Mouse (Mus musculus) brain, adult 2 months (tissue): Measurements from ENCODE around the gene Trim17.
"Not testable (repeated sequence)": the region's sequence is repeated elsewhere in the genome, so short reads cannot be mapped to it uniquely, and the experiment has no call there.

Source experiments
- DNase-seq: peaks from one replicate; pipeline ENCODE4 v3.0.0; 2011; ENCODE audit warnings: low read depth, low spot score

Trim17 gene

DNA sequence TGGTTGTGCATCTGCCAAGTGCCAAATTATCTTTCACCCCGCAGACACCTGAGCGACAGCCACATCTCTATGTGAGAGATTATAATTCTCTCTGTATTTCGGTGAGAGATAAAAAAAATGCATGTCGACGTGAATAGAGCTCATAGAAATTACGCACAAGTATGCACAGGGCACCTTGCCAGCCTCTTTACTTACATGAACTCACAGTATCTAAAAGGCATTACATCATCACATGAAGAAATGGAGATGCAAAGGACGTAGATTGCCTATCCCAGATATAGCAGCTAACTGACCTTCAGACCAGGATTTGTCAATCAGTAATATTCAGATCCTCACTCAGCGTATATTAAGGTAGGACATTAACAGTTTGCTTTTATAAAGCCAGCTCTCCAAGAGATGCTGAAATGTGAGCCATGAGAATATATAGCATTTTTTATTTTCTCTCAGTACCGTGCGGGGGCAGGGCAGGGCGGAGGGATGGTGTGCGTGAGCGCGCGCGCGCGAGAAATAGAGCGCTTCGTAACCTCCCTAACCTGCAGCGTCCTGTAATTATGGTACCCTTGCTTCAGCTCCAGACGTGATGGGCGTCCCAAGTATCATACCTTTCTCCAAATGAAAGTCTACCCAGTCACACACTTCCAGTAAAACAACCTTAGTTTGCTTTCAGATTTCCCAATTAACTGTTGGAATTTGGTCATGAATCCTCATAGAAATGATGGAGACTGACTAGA lies 6.5 kb upstream of the Trim17 start:
- DNase-seq = peak; percentile 83

DNA sequence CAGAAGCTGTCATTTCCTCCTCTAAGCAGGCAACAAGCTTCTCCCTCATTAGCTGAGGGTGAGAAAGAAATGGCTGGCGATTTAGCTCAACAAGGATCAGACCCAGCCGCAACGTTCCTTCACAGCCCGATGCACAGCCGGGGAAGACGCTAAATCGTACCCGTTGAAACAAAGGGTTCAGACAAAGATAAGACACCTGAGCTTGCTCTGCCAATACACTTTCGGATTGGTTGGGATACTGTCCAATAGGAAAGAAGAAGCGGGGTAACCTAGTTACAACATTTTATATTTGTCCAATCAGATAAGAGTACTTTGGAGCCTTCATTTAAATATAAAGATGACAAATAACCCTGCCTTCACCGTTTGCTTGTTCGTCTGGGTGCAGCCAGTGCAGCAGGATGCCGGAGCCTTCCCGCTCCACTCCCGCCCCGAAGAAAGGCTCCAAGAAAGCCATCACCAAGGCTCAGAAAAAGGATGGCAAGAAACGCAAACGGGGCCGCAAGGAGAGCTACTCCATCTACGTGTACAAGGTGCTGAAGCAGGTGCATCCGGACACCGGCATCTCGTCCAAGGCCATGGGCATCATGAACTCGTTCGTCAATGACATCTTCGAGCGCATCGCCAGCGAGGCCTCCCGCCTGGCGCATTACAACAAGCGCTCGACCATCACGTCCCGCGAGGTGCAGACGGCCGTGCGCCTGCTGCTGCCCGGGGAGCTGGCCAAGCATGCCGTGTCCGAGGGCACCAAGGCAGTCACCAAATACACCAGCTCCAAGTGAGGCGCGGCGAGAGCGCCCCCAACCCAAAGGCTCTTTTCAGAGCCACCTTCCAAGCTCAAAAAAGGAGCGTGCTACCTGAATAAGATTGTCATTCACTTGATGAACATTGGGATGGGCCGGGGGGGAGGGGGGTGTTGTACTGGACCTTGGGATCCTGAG lies 5.7 kb upstream of the Trim17 start, which contains the start of gene Hist3h2ba:
Gene Hist3h2ba (plus strand): TSS at position 379 of the 938 bp plus-strand sequence.
- DNase-seq = peak; percentile 99

DNA sequence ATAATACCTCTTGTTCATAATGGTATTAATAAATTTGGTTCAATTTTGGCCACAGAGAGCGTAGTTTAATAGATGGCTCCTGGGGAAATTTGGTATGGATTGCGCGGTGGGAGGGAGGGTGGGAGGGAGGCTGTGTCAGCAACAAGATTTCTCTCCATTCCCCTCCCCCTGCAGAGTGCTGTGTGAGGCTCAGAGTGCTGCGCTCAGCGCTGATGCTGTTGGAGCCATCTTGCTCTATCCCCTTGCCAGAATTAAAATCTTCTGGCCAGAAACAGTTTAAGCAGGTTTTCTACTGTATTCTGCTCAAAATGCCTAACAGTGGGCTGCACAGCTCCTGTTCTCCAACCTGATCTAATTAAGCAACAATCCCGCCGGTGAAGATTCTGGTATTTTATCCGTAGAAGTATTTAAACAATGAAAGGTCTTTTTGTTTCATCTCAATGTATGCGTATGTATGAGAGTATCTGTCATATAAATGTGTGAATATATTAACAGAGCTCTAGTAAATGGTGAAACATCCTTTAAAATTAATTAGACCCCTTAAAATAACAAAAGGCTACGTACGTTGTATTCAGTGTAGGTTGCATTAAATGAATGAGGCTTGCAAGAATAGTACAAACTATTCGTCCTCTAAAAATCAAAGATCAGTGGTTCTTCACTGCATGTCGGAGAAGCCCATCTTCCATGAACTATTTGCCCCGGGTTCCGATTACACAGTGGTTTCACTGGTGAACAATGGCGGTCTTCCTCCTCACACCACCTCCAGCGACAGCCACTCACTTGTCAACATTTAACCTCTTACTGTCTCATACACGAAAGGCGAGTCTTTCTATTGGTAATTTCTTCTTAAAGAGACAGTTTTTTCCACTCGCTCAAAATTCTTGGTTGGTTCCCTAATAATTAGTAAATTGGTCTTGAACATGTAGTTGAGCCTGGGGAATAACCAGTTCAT lies 4.7 kb upstream of the Trim17 start:
- DNase-seq = peak; percentile 97

DNA sequence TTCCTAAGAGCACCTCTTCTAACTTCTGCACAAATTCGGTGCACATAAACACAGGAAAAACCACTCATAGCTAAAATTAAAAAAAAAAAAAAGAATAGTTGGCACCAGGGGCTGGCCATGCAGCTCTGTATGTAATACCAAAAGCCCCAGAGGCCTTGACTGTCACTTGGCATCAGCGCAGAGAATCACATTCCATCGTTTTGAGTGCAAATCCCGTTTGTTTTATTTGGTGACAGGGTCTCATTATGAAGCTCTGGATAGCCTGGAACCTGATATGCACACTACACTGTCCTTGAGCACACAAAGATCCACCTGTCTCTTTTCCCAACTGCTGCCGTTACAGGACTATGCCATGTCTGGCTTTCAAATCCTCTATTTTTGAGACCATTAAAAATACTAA lies 3.3 kb upstream of the Trim17 start:
- no peak for DNase-seq

DNA sequence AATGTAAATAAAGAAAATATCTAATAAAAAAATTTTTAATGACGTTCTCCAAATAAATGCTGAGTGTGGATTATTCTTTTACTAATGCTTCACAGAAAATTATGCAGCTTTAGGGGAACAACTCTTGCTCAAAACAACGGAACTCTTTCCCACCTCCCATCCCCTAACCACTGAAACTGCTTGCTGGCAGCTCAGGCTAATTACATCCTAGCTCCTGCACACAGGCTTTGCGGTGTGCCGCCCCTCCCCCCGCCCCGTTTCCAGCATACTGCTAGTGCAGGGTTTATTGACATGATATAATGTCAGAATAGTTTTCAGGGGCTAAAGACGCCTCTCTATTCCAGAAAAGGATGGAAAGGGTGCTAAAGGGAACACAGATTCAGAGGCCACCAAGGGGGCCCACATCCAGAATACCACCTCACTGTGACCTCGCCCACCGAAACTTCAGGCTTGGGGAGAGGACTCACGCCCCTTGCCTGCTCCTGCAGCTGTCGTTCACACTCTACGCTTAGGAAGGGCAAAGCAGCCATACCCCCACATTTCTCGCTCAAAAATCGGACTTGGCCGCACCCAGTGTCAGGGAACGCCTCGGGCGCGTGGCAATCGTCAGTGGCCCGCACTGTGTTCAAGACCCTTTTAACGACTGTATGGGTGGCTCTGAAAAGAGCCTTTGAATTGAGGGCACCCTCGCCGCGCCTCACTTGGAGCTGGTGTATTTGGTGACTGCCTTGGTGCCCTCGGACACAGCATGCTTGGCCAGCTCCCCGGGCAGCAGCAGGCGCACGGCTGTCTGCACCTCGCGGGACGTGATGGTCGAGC lies 925 bp upstream of the Trim17 start:
- DNase-seq = peak; percentile 83

DNA sequence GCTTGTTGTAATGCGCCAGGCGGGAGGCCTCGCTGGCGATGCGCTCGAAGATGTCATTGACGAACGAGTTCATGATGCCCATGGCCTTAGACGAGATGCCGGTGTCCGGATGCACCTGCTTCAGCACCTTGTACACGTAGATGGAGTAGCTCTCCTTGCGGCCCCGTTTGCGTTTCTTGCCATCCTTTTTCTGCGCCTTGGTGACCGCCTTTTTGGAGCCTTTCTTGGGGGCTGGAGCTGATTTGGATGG lies 390 bp upstream of the Trim17 start:
- DNase-seq = not testable (repeated sequence)

DNA sequence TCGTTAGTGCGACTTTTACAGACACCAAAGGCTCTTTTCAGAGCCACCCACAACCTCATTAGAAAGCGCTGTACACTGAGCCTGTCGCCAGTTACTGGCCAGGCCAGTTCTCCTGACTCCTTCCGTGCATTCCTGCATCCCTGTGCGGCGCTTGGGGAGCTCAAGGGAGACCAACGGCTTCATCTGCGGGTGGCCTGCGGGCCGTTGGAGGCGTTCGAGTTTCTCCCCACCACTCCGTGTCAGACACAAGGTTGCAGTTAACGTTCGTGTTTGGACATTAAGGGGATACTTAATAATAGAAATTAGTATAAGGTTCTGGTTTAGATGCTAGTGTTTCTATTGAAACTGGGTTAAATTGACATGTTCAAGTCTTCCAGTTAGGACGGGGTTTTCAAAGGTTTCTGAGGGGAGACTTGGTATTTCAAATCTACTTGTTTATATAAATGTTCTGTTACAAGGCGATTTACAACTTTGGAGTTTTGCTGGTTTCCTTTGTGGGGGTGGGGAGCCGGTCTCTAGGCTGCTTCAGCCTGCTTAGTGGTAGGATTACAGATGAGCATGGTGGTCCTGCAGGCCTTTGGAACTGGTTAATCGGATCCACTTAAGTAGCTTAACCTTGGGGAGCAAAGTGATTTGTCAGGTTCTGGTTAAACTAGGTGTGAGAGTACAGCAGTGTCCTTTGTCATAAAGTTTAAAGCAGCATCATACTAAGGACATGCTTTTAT lies 820 bp downstream of the Trim17 start:
- no peak for DNase-seq

DNA sequence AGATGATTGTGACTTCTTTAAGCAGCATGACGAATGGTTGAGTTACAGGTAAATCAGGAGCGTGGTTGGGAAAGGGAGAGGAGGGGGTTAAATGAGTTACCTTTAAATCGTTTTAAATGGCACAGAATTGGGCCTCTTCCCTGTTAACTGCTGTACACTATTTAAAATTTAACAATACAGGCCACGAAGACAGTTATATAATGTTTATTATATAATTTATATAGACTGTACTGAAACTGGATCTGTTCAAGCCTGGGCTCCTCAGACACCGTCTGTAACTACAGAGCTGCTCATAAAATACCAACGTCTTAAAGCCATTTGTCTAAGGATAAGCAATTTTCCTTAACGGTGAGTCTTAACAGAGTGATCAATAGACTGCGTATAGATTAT lies 1.4 kb downstream of the Trim17 start:
- DNase-seq = no peak

DNA sequence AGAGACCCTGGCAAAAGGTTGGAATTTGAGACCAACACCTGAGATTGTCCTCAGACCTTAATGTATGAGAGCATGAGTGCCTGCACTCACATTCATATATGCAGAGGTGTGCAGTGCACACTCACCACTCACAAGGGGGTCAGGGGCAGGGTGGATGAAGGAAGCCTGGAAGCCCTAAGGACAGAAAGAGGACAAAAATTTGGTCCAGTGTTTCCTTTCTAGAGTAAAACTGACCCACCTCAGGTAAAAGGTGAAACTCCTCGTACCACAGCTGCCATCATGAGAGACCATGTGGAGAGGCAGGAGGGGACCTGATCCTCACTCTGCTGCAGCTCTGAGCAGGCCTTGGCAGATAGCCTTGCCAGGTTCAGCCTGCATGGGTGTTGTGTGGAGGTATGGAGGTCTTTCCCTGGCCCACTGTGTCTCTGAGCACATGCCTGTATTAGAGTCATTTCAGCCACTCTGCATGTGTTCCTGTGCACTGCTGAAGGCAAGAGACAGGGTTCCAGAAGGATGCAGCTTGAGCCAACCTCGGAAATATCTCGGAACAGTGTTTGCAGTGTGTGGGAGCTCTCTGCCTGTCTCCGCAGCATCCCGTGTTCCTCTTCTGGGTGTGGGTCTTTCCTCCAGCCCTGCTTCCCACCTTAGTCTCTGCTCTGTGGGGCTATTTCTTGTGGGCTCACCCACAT lies 2.9 kb downstream of the Trim17 start:
- DNase-seq = peak; percentile 70

DNA sequence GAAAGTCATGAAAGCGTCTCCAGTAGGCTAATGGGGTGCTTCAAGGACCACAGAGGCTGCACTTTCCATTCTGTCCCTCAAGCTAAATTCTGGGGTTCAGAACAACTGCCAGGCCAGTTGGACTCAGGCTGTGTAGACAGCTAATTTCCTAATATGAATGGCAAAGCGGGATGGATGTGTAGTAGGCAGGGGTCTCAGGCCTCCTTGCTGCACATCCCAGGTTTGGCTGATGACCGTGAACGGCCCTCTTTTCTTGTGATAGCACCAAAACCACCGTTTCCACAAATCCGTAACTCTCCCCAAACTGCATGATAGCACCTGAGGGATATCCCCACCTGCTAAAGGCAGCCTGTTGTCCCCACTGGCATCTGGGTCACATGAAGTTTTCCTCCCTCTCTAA lies 4.1 kb downstream of the Trim17 start:
- DNase-seq = no peak

DNA sequence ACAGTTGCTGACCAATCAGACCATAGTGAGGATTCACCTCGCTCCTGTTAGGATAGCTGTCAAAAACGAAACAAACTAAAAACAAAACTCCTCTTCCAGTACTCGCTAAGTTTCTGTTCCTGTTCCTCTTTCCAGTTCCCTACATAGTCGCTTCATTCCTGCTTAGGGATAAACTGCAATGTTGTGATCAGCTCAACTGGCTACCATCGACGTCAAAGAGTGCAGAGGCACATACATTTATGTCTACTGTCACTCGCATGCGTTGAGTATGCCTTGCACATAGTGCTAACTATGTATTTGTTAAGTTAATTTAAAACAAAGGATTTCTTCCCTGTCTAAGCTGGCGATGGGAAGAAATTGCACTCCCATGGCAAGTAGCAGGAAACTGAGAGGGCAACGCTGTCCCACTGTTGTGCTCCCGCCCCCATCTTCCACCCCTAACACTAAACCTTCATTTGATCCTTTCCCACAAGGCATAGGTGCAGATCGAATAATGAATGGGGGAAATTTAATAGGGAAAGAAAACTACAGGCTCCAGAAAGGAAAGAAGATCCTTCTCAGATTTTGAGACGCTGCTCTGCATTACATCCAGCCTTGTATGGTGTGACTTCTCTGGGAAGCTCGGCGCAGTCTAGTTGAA lies 4.8 kb downstream of the Trim17 start:
- no peak for DNase-seq

DNA sequence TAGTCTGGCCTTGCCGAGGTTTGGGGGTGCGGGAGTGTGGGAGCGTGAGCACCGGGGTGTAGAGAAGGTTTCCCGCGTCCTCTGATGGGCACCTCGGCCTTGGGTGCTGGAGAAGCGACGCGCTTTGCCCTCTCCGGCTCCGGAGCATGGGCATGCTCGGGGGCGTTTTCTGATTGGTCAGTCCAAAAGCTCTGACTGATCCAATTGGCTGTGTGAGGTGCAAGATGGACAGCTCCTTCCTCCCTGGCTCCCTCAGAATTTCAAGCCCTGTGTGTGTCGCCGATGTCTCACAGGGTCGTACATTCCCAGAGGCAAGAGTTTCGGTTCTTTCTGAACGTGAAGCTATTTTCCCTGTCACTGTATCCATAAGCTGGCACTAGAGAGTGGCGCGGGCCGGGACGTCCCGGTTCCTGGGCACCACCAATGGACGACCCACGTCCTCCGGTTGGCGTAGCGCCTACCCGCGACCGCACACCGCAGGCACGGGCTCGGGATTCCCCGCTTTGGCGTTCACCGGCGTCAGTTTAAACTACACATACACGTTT lies 5.5 kb downstream of the Trim17 start:
- DNase-seq = peak; percentile 98

DNA sequence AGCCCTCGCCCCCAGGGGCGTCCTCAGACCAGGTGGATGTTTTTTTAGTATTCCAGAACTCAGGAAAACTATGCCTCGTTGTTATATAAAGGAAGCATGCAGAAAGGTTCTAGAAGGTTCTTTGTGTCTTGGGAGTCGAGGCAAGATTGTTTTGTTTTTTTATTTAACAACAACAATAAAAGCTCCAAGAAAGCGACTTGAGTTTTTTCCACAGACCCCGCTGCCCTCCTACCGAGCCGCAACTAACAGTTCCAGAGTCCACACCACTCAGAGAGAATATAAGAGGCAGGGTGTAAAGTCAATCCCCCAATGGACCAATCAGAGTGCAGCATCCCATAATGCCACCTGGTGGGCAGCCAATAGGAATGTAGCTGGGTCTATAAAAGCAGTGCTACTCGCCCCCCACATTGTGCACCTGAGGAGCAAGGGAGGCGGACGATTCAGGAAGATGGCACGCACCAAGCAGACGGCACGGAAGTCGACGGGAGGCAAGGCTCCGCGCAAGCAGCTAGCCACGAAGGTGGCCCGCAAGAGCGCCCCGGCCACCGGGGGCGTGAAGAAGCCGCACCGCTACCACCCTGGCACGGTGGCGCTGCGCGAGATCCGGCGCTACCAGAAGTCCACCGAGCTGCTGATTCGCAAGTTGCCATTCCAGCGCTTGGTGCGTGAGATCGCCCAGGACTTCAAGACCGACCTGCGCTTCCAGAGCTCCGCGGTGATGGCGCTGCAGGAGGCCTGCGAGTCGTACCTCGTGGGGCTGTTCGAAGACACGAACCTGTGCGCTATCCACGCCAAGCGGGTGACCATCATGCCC lies 7.1 kb downstream of the Trim17 start:
- DNase-seq = peak; percentile 60

DNA sequence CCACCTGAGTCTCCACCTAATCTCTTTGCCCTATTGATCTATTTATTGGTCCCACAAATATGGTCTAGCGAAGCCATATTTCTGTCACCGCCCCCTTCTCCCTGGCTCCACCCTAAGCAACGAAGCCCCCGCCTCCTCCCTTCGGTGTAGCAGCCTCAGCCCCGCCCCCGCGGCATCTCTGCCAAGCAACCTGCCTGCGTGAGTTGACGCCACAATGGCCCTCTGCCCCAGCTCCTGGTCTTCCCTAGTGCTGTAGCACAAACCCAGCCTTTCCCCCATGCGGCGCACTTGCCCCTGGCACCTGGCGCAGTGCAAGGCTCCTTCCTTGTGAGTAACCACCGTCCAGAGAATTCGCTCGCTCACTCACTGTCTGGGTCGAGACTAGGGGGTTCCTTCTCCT lies 9.1 kb downstream of the Trim17 start:
- no peak for DNase-seq

DNA sequence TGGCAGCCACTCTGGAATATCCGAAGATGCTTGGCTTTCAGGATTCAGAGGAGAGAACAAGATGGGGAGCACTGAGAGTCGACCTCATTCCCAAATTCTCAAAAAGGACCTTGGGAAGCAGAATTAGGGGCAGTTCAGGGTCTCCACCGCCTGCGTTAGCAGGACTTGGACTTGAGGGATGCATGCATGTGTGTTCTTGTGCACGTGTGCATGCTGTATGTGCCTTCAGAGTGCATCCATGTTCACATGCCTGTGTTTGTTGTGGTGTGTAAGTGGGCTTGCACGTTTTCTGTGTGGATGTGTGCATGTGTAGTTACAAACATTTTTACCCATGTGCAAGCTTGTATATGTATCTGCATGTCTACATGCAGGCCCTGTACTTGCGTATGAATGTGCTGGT lies 9.7 kb downstream of the Trim17 start:
- no peak for DNase-seq

DNA sequence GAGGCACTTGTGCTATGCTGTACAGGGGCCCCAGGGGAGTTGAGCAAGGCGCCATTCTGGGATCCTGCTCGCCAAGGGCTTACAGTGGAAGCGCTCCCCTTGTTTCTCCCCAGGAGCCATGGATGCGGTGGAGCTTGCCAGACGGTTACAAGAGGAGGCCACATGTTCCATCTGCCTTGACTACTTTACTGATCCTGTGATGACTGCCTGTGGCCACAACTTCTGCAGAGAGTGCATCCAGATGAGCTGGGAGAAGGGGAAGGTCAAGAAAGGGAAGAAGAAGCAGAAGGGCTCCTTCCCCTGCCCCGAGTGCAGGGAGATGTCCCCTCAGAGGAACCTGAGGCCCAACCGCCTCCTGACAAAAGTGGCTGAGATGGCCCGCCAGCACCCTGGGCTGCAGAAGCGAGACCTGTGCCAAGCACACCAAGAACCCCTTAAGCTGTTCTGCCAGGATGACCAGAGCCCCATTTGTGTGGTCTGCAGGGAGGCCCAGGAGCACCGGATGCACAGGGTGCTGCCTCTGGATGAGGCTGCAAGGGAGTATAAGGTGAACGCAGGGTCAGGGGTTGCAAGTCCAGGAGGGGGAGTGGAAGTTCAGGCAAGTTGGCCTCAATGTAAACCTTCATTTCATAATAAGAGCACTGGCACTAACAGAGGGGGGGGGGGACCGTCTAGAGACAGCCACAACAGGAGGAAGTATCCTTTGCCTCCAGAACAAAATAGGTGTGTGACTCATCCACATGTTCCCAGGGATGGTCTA lies 10.7 kb downstream of the Trim17 start:
- DNase-seq = no peak

DNA sequence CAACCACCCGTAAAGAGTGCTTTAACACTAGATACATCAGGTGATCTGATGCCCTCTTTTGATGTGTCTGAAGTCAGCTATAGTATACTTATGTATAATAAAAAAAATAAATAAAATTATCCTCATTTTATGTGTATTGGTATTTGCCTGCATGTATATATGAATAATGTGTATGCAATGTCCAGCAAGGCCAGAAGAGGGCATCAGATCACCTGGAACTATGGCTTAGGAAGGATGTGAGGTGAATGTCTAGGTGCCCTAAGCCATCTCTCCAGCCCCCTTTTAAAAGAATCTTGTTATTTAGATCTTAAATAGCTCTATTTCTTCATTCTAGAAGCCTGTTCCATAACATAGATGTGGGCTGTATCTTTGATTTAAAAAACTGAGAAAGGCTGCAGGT lies 12.9 kb downstream of the Trim17 start:
- no peak for DNase-seq
